Mouse (Mus musculus) neural tube, embryonic 13.5 days (tissue): ENCODE results near the gene Npat. TPM values are rescaled to one million over a fixed set of nuclear protein-coding genes. Genes with fewer than 3 reads are reported as not detected.

ENCODE experiments used
- ATAC-seq: fragments of 200-750 bp; cut with Nextera tagmentation; 2 replicates; pipeline ENCODE4 v1.8.0; 2017; ENCODE audit warnings: low read depth, mild to moderate bottlenecking, moderate TSS enrichment, moderate library complexity
- H3K27ac ChIP-seq: fragments of 300-500 bp; sonication (generic); replicated peaks from 2 replicates; pipeline ENCODE4 v1.5.1; 2015; ENCODE audit warnings: moderate library complexity, mild to moderate bottlenecking, inconsistent platforms
- H3K27me3 ChIP-seq: fragments of 300-500 bp; sonication (generic); 2 replicates; pipeline ENCODE4 v1.6.1; 2015; ENCODE audit warnings: mild to moderate bottlenecking, inconsistent platforms
- H3K36me3 ChIP-seq: fragments of 300-500 bp; sonication (generic); 2 replicates; pipeline ENCODE4 v1.6.1; 2015; ENCODE audit warnings: mild to moderate bottlenecking, inconsistent platforms
- H3K4me1 ChIP-seq: fragments of 300-500 bp; sonication (generic); replicated peaks from 2 replicates; pipeline ENCODE4 v1.6.1; 2015; ENCODE audit warnings: inconsistent platforms
- H3K4me2 ChIP-seq: fragments of 300-500 bp; sonication (generic); 2 replicates; pipeline ENCODE4 v1.6.1; 2015; ENCODE audit warnings: inconsistent platforms, mild to moderate bottlenecking, moderate library complexity
- H3K4me3 ChIP-seq: fragments of 300-500 bp; sonication (generic); 2 replicates; pipeline ENCODE4 v1.5.1; 2015; ENCODE audit warnings: mild to moderate bottlenecking, inconsistent platforms
- H3K9ac ChIP-seq: fragments of 300-500 bp; sonication (generic); 2 replicates; pipeline ENCODE4 v1.6.1; 2015; ENCODE audit warnings: moderate library complexity, mild to moderate bottlenecking, inconsistent platforms
- H3K9me3 ChIP-seq: fragments of 300-500 bp; sonication (generic); 2 replicates; pipeline ENCODE4 v1.6.1; 2016; ENCODE audit warnings: inconsistent platforms
- WGBS: fragments of 180-500 bp; shearing (Covaris S2); methylation state at CpG from one replicate; pipeline ENCODE4 v1.1.7; 2015; 5-methylcytosine and 5-hydroxymethylcytosine counted together
- polyA plus RNA-seq: library from polyadenylated mRNA; unstranded; fragments of >200 nt; fragmentation: Nextera tagmentation; extraction: Ambion mirVana; gene quantifications from 2 replicates; pipeline ENCODE4 v1.2.1, GENCODE M21; 2015

Gene Npat
- polyA plus RNA-seq, result 11.8 and 12.2 TPM in 2 replicates

DNA sequence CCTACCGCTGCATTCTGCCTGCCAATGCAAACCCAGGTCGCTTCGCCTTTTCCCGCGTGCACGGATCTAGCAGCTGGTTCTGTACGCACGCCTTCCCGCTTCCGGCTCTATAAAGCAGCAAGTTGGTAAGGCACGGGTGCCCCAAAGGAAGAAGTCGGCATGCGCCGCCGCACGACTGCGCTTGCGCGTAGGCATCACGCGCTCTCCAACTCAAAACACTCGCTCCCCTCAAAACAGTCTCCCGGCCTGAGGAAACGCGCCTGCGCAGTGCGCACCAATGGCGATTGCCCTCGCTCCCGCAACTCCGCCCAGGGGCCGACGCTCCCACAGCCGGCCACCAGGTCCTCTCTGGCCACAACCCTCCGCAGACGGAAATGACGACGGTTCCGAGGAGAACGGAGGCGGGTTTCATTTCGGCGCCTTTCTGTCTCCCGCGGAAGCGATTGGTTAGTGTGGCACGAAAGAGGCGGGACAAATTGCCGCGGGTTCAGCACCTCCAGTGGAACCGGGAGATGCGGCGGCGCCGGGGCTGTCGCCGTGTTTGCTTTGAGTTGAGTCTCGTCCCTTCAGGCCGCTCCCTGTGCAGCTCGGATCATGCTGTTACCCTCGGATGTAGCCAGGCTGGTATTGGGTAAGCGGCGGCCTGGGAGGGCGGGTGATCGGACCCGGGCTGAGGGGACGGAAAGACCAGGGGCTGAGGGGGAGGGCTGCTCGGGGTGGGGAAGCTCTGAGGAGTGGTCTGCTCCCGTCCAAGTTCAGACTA lies at the start of gene Npat, which contains the start of gene Atm:
TSS of gene Npat (plus strand) at position 490 of the 763 bp plus-strand sequence.
TSS of gene Atm (minus strand) at position 183 of the 763 bp plus-strand sequence.
- WGBS, result under 1% methylated on average over 69 of the region's 69 CpGs
- Histone ChIP-seq H3K4me3 (peak within 1 kb of the TSS; percentile 93), H3K4me2 (peak within 1 kb of the TSS; percentile 97), H3K9ac (peak within 1 kb of the TSS; percentile 89), H3K27ac (peak within 1 kb of the TSS; percentile 92), H3K9me3 (no peaks in the 10 kb centered on the region), H3K4me1 (peaks cover 31% of the 10 kb centered on the region), H3K36me3 (peaks cover 7% of the 10 kb centered on the region; the same call in 1 of the 2 replicates), H3K27me3 (no peaks in the 10 kb centered on the region)
- peak; percentile 99 for ATAC-seq

GRCm38 (mm10) chr9:53508053-53508452 lies 28.8 kb upstream of the Npat start:
- Histone ChIP-seq H3K9me3 (no peaks in the 10 kb centered on the region), H3K9ac (no peak overlapping the region), H3K27me3 (no peaks in the 10 kb centered on the region), H3K4me1 (no peaks in the 10 kb centered on the region), H3K4me3 (no peak overlapping the region), H3K36me3 (peaks cover 23% of the 10 kb centered on the region), H3K27ac (no peak overlapping the region), H3K4me2 (no peak overlapping the region)
- no peak for ATAC-seq
- 89% methylated on average over 7 of the region's 7 CpGs for WGBS

- Histone ChIP-seq H3K4me1 (peaks cover 12% of the 10 kb centered on the region; the same call in 1 of the 2 replicates), H3K4me3 (no peak overlapping the region), H3K36me3 (peaks cover 8% of the 10 kb centered on the region), H3K9me3 (no peaks in the 10 kb centered on the region), H3K27me3 (no peaks in the 10 kb centered on the region), H3K27ac (no peak overlapping the region), H3K9ac (no peak overlapping the region), H3K4me2 (no peak overlapping the region)
- ATAC-seq, result no peak
These were observed 22.8 kb upstream of the Npat start for GRCm38 (mm10) chr9:53514091-53514490.

- Histone ChIP-seq H3K4me2 (peak overlapping the region; percentile 19; the same call in 1 of the 2 replicates), H3K36me3 (peaks cover 11% of the 10 kb centered on the region), H3K9me3 (no peaks in the 10 kb centered on the region), H3K9ac (no peak overlapping the region), H3K4me3 (no peak overlapping the region), H3K27ac (peak overlapping the region; percentile 71), H3K27me3 (no peaks in the 10 kb centered on the region), H3K4me1 (peaks cover 12% of the 10 kb centered on the region; the same call in 1 of the 2 replicates)
- peak; percentile 94 for ATAC-seq
- WGBS, result 20% methylated on average over 9 of the region's 9 CpGs
These were observed 19.4 kb upstream of the Npat start for GRCm38 (mm10) chr9:53517373-53518009.

DNA sequence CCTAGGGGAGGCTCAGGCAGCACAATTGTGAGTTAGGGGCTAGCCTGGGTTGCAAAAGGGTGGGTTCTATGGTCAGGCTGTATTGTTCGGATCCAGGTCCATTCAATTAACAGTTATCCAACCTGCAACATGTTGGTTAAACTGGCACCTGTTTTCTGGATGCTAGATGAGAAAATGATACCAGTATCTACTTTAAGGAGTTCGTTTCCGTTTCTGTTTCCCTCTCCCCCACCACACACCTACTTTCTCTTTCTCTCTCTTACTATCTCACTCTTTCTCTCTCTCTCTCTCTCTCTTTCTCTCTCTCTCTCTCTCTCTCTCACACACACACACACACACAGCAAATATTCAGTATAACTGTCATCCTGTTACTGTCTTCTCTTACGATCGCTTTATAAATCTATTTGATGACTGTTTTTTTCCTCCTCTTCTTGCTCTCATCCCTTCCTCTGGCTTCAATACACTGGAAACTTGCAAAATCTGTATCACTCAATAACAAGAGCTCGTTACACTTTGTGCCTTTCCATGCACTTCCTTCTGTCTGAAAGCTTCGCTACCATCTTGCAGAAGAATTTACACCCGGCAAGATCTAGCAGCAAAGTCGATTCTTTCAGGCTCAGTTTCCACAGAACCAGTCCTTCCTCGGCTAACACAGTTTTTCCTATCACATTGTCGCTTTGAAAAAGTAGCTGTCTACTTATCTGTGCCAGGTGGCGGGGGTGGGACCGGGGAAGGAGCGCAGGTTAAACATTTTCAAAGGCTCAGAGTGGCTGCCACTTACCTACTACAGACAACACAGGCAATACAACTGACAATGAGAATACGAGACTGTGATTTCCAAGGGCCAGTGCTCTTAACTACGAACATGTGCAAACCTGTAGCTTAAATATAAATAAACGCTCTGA lies 1.2 kb upstream of the Npat start:
- Histone ChIP-seq H3K4me1 (peaks cover 31% of the 10 kb centered on the region), H3K4me3 (peak overlapping the region; percentile 93), H3K27me3 (no peaks in the 10 kb centered on the region), H3K27ac (peak overlapping the region; percentile 85), H3K9me3 (no peaks in the 10 kb centered on the region), H3K36me3 (peaks cover 15% of the 10 kb centered on the region), H3K4me2 (peak overlapping the region; percentile 94), H3K9ac (peak overlapping the region; percentile 73)
- ATAC-seq, result no peak
- 20% methylated on average over 17 of the region's 17 CpGs for WGBS

- peak overlapping the region; percentile 97 for H3K4me2 ChIP-seq
- H3K4me3 ChIP-seq, result peak overlapping the region; percentile 93
- no peak; the same call in 1 of the 2 replicates for ATAC-seq
- peaks cover 7% of the 10 kb centered on the region; the same call in 1 of the 2 replicates for H3K36me3 ChIP-seq
- WGBS, result 2% methylated on average over 31 of the region's 34 CpGs
- peak overlapping the region; percentile 89 for H3K9ac ChIP-seq
- H3K27me3 ChIP-seq, result no peaks in the 10 kb centered on the region
- peak overlapping the region; percentile 92 for H3K27ac ChIP-seq
- no peaks in the 10 kb centered on the region for H3K9me3 ChIP-seq
- peaks cover 31% of the 10 kb centered on the region for H3K4me1 ChIP-seq
These were observed 604 bp downstream of the Npat start for GRCm38 (mm10) chr9:53537336-53537965.

DNA sequence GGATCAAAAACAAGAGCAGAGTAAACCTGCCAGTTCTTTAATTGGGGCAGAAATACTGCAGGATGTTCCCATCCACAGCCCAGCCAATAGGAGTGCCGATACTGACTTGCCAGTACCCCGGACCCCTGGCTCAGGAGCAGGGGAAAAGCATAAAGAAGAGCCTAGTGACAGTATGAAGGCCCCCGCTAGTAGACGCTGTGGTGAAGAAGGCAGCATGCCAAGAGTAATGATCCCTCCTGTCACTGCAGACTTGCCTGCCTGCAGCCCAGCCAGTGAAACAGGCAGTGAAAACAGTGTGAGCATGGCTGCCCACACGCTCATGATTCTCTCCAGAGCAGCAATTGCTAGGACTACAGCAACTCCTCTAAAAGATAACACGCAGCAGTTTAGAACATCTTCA lies 33.8 kb downstream of the Npat start:
- Histone ChIP-seq H3K4me2 (no peak overlapping the region), H3K36me3 (peaks cover 67% of the 10 kb centered on the region), H3K27me3 (no peaks in the 10 kb centered on the region), H3K4me1 (no peaks in the 10 kb centered on the region), H3K4me3 (no peak overlapping the region), H3K27ac (no peak overlapping the region), H3K9me3 (no peaks in the 10 kb centered on the region), H3K9ac (no peak overlapping the region)
- no peak for ATAC-seq
- 63% methylated on average over 6 of the region's 6 CpGs for WGBS

GRCm38 (mm10) chr9:53572516-53573307 lies 35.9 kb downstream of the Npat start:
- H3K4me3 ChIP-seq, result no peak overlapping the region
- no peak overlapping the region for H3K4me2 ChIP-seq
- no peaks in the 10 kb centered on the region for H3K27me3 ChIP-seq
- no peak for ATAC-seq
- H3K9me3 ChIP-seq, result no peaks in the 10 kb centered on the region
- H3K36me3 ChIP-seq, result peaks cover 57% of the 10 kb centered on the region
- H3K27ac ChIP-seq, result no peak overlapping the region
- H3K4me1 ChIP-seq, result no peaks in the 10 kb centered on the region
- 96% methylated on average over 7 of the region's 7 CpGs for WGBS
- H3K9ac ChIP-seq, result no peak overlapping the region

DNA sequence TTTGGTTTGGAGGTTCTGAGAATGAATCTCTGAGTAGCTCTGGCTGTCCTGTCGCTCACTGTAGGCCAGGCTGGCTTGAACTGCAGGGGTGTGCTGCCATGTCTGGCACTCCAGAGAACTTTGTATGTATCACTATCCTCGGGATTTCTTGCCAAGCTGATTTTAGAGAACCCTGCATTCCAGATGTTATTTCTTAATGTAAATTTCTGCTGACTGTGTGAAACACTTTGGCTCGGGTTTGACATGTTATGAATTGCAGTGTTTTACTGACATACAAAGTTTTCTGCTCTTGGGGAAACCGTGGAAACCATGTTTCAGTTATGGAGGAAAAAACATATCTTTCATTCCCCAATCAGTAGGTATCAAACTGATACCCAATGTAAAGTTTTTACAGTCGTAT lies 38.9 kb downstream of the Npat start:
- WGBS, result 89% methylated on average over 5 of the region's 5 CpGs
- Histone ChIP-seq H3K27me3 (no peaks in the 10 kb centered on the region), H3K9me3 (no peaks in the 10 kb centered on the region), H3K9ac (no peak overlapping the region), H3K4me3 (no peak overlapping the region), H3K27ac (no peak overlapping the region), H3K4me1 (no peaks in the 10 kb centered on the region), H3K36me3 (peaks cover 61% of the 10 kb centered on the region), H3K4me2 (no peak overlapping the region)
- ATAC-seq, result no peak

- Histone ChIP-seq H3K9ac (no peak overlapping the region), H3K4me1 (no peaks in the 10 kb centered on the region), H3K27ac (no peak overlapping the region), H3K9me3 (no peaks in the 10 kb centered on the region), H3K27me3 (no peaks in the 10 kb centered on the region), H3K4me3 (no peak overlapping the region), H3K4me2 (no peak overlapping the region), H3K36me3 (peaks cover 83% of the 10 kb centered on the region)
- WGBS, result 83% methylated on average over 4 of the region's 4 CpGs
- ATAC-seq, result no peak
These were observed 45.0 kb downstream of the Npat start for GRCm38 (mm10) chr9:53581870-53582269.

DNA sequence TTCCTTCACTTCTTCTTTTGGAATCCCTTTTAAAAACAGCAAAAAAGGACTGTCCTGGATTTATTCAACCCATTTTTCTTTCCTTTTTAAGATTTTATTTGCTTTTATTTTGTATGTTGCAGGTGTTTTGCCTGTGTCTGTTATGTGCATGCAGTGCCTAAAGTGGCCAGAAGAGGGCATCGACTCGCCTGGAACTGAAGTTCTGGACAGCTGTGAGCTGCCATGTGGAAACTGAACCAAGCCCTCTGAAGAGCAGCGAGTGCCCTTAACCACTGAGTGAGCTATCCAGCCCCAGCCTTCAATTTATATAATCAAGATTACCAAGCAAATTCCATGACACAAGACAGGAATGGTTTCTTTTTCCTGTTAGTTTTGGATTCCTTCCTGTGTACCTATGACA lies 57.9 kb downstream of the Npat start:
- H3K4me3 ChIP-seq, result no peak overlapping the region
- no peak overlapping the region for H3K9ac ChIP-seq
- peaks cover 47% of the 10 kb centered on the region for H3K36me3 ChIP-seq
- no peak overlapping the region for H3K4me2 ChIP-seq
- ATAC-seq, result no peak
- no peak overlapping the region for H3K27ac ChIP-seq
- H3K4me1 ChIP-seq, result no peaks in the 10 kb centered on the region
- no peaks in the 10 kb centered on the region for H3K27me3 ChIP-seq
- H3K9me3 ChIP-seq, result no peaks in the 10 kb centered on the region
- WGBS, result 6% methylated on average over 3 of the region's 3 CpGs
